Mouse (Mus musculus) thymus, adult 2 months (tissue): Measurements from ENCODE around the gene Zbtb26. TPM values are rescaled to one million over a fixed set of nuclear protein-coding genes. Genes with fewer than 3 reads are reported as not detected.

Source experiments
- DNase-seq: peaks from one replicate; pipeline ENCODE4 v3.0.0; 2021
- H3K27ac ChIP-seq: fragments of 200-500 bp; 2 replicates; pipeline ENCODE4 v1.5.1; 2012; ENCODE audit warnings: low read length, control low read depth; ENCODE audit not compliant: control insufficient read depth, insufficient read depth
- H3K27me3 ChIP-seq: fragments of 200-500 bp; 2 replicates; pipeline ENCODE4 v1.6.1; 2012; ENCODE audit warnings: mild to moderate bottlenecking, low read length, moderate library complexity, mixed read lengths; ENCODE audit not compliant: control insufficient read depth, insufficient read depth
- H3K36me3 ChIP-seq: fragments of 200-500 bp; 2 replicates; pipeline ENCODE4 v1.6.1; 2012; ENCODE audit warnings: mild to moderate bottlenecking, low read length, moderate library complexity; ENCODE audit not compliant: control insufficient read depth, insufficient read depth
- H3K4me1 ChIP-seq: fragments of 200-500 bp; replicated peaks from 2 replicates; pipeline ENCODE4 v1.6.1; 2012; ENCODE audit warnings: low read length; ENCODE audit not compliant: control insufficient read depth, insufficient read depth
- H3K4me3 ChIP-seq: fragments of 200-500 bp; 2 replicates; pipeline ENCODE4 v1.5.1; 2012; ENCODE audit warnings: mild to moderate bottlenecking, low read length, control low read depth, moderate library complexity; ENCODE audit not compliant: control insufficient read depth, insufficient read depth
- CTCF ChIP-seq: fragments of 200-500 bp; IDR thresholded peaks from 2 replicates; pipeline ENCODE4 v1.5.1; 2012; ENCODE audit warnings: mild to moderate bottlenecking, control low read depth, low read length, moderate library complexity, borderline replicate concordance; ENCODE audit not compliant: control insufficient read depth, poor library complexity, insufficient read depth; ENCODE audit errors: extremely low read depth
- POLR2A ChIP-seq: fragments of 200-500 bp; IDR thresholded peaks from 2 replicates; pipeline ENCODE4 v1.6.1; 2012; ENCODE audit warnings: mild to moderate bottlenecking, low read length, control low read depth, moderate library complexity; ENCODE audit not compliant: control insufficient read depth, poor library complexity, insufficient read depth; ENCODE audit errors: extremely low read depth
- WGBS: fragments of 180-500 bp; shearing (Covaris S2); methylation state at CpG from one replicate; pipeline ENCODE4 v1.1.7; 2018; 5-methylcytosine and 5-hydroxymethylcytosine counted together
- polyA plus RNA-seq: library from polyadenylated mRNA; depleted of rRNA; stranded (reverse); fragments of >200 nt; gene quantifications from 2 replicates; pipeline ENCODE4 v1.2.3, GENCODE M21; 2012; rRNA removed

Zbtb26 gene
- polyA plus RNA-seq, 1 experiment: 5.0 TPM

GRCm38 (mm10) chr2:37423671-37424070 is 19.3 kb downstream of the Zbtb26 start:
- 21% methylated on average over 3 of the region's 3 CpGs for WGBS
- Histone ChIP-seq H3K4me1 (no peaks in the 10 kb centered on the region; the same call in 1 of the 2 replicates), H3K4me3 (no peak overlapping the region), H3K27ac (no peak overlapping the region), H3K27me3 (no peaks in the 10 kb centered on the region), H3K36me3 (peaks cover 2% of the 10 kb centered on the region)
- no peak for DNase-seq
- TF ChIP-seq POLR2A: no peak
- TF ChIP-seq CTCF: no peak

DNA sequence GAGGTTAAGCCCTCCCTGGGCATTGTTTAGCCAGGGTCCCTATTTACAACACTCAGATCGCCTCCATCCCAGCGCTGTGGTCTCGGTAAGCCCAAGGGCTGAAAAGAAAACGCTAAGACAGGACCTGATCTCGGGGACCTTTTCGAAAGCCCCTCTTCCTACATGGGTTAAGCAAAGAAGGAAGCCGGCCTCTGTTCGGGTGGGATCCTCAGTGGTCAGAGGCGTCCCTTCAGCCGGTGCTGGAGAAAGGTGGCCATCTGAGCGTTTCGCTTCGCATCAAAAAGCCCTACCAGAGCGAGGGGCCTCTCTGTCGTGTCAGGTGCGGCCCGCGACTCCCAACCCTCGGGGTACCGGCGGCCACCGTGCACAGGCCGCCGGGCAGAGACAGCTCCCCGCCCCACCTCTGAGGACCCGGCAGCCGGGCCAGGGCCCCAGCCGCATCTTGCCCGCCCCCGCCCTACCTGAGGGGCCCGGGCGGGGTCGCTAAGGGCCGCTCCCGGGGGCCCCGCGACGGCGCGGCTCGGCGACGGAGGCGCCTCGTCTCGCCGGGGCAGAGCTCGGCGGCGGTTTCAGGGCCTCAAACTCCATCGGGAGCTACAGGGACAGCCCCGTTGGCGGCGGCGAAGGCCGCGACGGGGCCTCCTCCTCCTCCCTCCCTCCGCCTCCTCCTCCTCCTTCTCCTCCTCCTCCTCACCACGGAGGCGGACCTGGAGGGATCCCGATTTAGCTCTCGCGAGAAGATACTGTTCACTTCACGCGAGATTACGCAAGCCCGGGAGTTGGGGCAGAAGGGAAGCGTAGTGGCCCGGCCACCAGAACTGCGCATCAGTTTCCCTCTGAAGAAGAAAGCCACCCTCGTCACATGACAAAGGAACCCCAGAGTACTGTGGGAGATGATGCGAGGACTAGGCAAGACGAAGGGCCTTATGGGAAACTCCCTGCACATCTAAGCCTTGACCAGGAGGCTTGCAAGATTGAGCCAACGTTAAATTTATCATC is 20.3 kb downstream of the Zbtb26 start, which contains the start of gene Rc3h2:
TSS of gene Rc3h2 (minus strand) at position 598 of the 999 bp plus-strand sequence.
- H3K4me1 ChIP-seq: no peaks in the 10 kb centered on the region; the same call in 1 of the 2 replicates
- peak; percentile 95; the same call in 1 of the 2 replicates for TF ChIP-seq POLR2A
- TF ChIP-seq CTCF: 0 out of 2 replicates have a peak, but pooled peaks have one; percentile 35
- DNase-seq: peak; percentile 93
- H3K27ac ChIP-seq: peak within 1 kb of the TSS; percentile 61
- peak within 1 kb of the TSS; percentile 91 for H3K4me3 ChIP-seq
- WGBS: under 1% methylated on average over 75 of the region's 75 CpGs
- H3K27me3 ChIP-seq: no peaks in the 10 kb centered on the region
- H3K36me3 ChIP-seq: no peaks in the 10 kb centered on the region

DNA sequence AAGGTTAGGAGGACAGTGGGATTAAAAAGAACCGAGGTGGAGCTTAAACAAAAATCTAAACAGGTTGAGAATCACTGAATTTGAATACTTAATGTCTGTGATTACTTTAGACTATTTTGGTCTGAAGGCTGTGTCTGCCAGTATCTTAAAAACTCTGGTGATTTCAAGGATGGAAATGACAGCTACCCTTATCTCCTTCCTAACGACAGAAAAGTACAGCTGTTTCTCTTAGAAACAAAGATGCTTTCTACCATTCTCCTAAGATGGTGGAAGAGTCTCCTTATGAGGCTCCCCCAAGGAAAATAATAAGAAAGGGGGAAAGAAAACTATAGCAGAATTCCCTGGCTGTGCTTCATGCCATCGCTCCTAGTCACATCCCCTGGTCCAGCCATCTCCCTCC is 21.0 kb downstream of the Zbtb26 start:
- Histone ChIP-seq H3K27ac (peak overlapping the region; percentile 18; the same call in 1 of the 2 replicates), H3K4me1 (no peaks in the 10 kb centered on the region; the same call in 1 of the 2 replicates), H3K27me3 (no peaks in the 10 kb centered on the region), H3K36me3 (no peaks in the 10 kb centered on the region), H3K4me3 (peak overlapping the region; percentile 91)
- TF ChIP-seq CTCF (no peak), POLR2A (no peak)
- WGBS: 9% methylated on average over 3 of the region's 3 CpGs
- no peak for DNase-seq

- no peak overlapping the region for H3K27ac ChIP-seq
- no peaks in the 10 kb centered on the region for H3K27me3 ChIP-seq
- H3K4me3 ChIP-seq: no peak overlapping the region
- 14% methylated on average over 1 of the region's 1 CpGs for WGBS
- DNase-seq: no peak
- no peak for TF ChIP-seq CTCF
- TF ChIP-seq POLR2A: no peak
- H3K36me3 ChIP-seq: peaks cover 26% of the 10 kb centered on the region
- H3K4me1 ChIP-seq: no peaks in the 10 kb centered on the region
These were observed 47.4 kb downstream of the Zbtb26 start for GRCm38 (mm10) chr2:37395539-37395938.

GRCm38 (mm10) chr2:37382921-37383320 is 60.0 kb downstream of the Zbtb26 start:
- Histone ChIP-seq H3K36me3 (peaks cover 36% of the 10 kb centered on the region), H3K4me3 (no peak overlapping the region), H3K27me3 (no peaks in the 10 kb centered on the region), H3K27ac (no peak overlapping the region), H3K4me1 (no peaks in the 10 kb centered on the region)
- no peak for DNase-seq
- WGBS: 98% methylated on average over 9 of the region's 9 CpGs
- TF ChIP-seq CTCF: no peak
- no peak for TF ChIP-seq POLR2A

Other genes starting within 250 kb of the Zbtb26 start
- not detected in 2 replicates for gene Olfr366, start 231.6 kb downstream of the Zbtb26 start, polyA plus RNA-seq
- 0.18 TPM in 1 of 2 replicates, not detected in the other for gene Olfr368, start 116.6 kb downstream of the Zbtb26 start, polyA plus RNA-seq
- gene Pdcl, start 83.8 kb downstream of the Zbtb26 start, polyA plus RNA-seq: 17.0 and 17.7 TPM in 2 replicates
- gene Rc3h2, start 20.2 kb downstream of the Zbtb26 start, polyA plus RNA-seq: 13.8 and 14.8 TPM in 2 replicates
- gene Zbtb6, start within 50 bp of the Zbtb26 start, polyA plus RNA-seq: 3.3 and 3.6 TPM in 2 replicates
- gene Rabgap1, start 144 bp upstream of the Zbtb26 start, polyA plus RNA-seq: 10.6 and 11.3 TPM in 2 replicates
- gene Gpr21, start 73.2 kb upstream of the Zbtb26 start, polyA plus RNA-seq: 0.31 and 0.47 TPM in 2 replicates